Mouse (Mus musculus): ENCODE measurements around the gene Sparc. TPM values are rescaled to one million over a fixed set of nuclear protein-coding genes. Genes with fewer than 3 reads are reported as not detected.
"Not testable (repeated sequence)": the region's sequence is repeated elsewhere in the genome, so short reads cannot be mapped to it uniquely, and the experiment has no call there.

Gene Sparc
- polyA plus RNA-seq, 1 experiment from 2014 or later: 300 TPM

- no peak for ATAC-seq
- 67% methylated on average over 8 of the region's 8 CpGs for whole genome bisulfite sequencing
- no peak overlapping the region for H3K4me3 ChIP-seq (ENCODE audit: low read depth, low read length)
- no peak overlapping the region for H3K27ac ChIP-seq (ENCODE audit: low read depth, low read length)
- no peaks in the 10 kb centered on the region for H3K36me3 ChIP-seq (ENCODE audit: control insufficient read depth, insufficient read depth, low read length)
- H3K4me2 ChIP-seq (ENCODE audit: low read length): no peak overlapping the region
- H3K4me1 ChIP-seq (ENCODE audit: control insufficient read depth, insufficient read depth, low read length): peaks cover 12% of the 10 kb centered on the region
- no peak overlapping the region for H3K9ac ChIP-seq (ENCODE audit: low read length)
- H3K27me3 ChIP-seq (replicated peaks; ENCODE audit: control insufficient read depth, insufficient read depth, low read length): no peaks in the 10 kb centered on the region
- no peak for DNase-seq (ENCODE audit: low spot score)
- no peaks in the 10 kb centered on the region for H3K9me3 ChIP-seq (replicated peaks; ENCODE audit: control insufficient read depth, low read length)
These were observed 1.9 kb upstream of the Sparc start for GRCm38 (mm10) chr11:55424746-55425360.

GRCm38 (mm10) chr11:55423756-55424155 is 773 bp upstream of the Sparc start:
- Histone ChIP-seq H3K4me1 (ENCODE audit: control insufficient read depth, insufficient read depth, low read length) (peaks cover 19% of the 10 kb centered on the region), H3K4me2 (ENCODE audit: low read length) (no peak overlapping the region), H3K27ac (ENCODE audit: low read depth, low read length) (peak overlapping the region; percentile 49; the same call in 1 of the 2 replicates), H3K36me3 (ENCODE audit: control insufficient read depth, insufficient read depth, low read length) (no peaks in the 10 kb centered on the region), H3K9me3 (replicated peaks; ENCODE audit: control insufficient read depth, low read length) (no peaks in the 10 kb centered on the region), H3K9ac (ENCODE audit: low read length) (no peak overlapping the region), H3K4me3 (ENCODE audit: low read depth, low read length) (no peak overlapping the region), H3K27me3 (replicated peaks; ENCODE audit: control insufficient read depth, insufficient read depth, low read length) (no peaks in the 10 kb centered on the region)
- WGBS: 3% methylated on average over 4 of the region's 4 CpGs
- ATAC-seq (peak; percentile 66), DNase-seq (ENCODE audit: low spot score) (peak; percentile 78)

GRCm38 (mm10) chr11:55419678-55420307 is 3.2 kb downstream of the Sparc start:
- Histone ChIP-seq H3K27me3 (replicated peaks; ENCODE audit: control insufficient read depth, insufficient read depth, low read length) (no peaks in the 10 kb centered on the region), H3K9ac (ENCODE audit: low read length) (peak overlapping the region; percentile 60), H3K4me2 (ENCODE audit: low read length) (peak overlapping the region; percentile 55), H3K27ac (ENCODE audit: low read depth, low read length) (peak overlapping the region; percentile 52), H3K4me3 (ENCODE audit: low read depth, low read length) (peak overlapping the region; percentile 33), H3K9me3 (replicated peaks; ENCODE audit: control insufficient read depth, low read length) (no peaks in the 10 kb centered on the region), H3K4me1 (ENCODE audit: control insufficient read depth, insufficient read depth, low read length) (peaks cover 25% of the 10 kb centered on the region), H3K36me3 (ENCODE audit: control insufficient read depth, insufficient read depth, low read length) (no peaks in the 10 kb centered on the region)
- 1% methylated on average over 9 of the region's 9 CpGs for WGBS
- ATAC-seq: peak; percentile 69
- DNase-seq (ENCODE audit: low spot score): peak; percentile 46

- Histone ChIP-seq H3K4me1 (ENCODE audit: control insufficient read depth, insufficient read depth, low read length) (peaks cover 25% of the 10 kb centered on the region), H3K4me2 (ENCODE audit: low read length) (peak overlapping the region; percentile 55), H3K27ac (ENCODE audit: low read depth, low read length) (peak overlapping the region; percentile 52), H3K36me3 (ENCODE audit: control insufficient read depth, insufficient read depth, low read length) (no peaks in the 10 kb centered on the region), H3K9me3 (replicated peaks; ENCODE audit: control insufficient read depth, low read length) (no peaks in the 10 kb centered on the region), H3K9ac (ENCODE audit: low read length) (peak overlapping the region; percentile 60), H3K4me3 (ENCODE audit: low read depth, low read length) (peak overlapping the region; percentile 33), H3K27me3 (replicated peaks; ENCODE audit: control insufficient read depth, insufficient read depth, low read length) (no peaks in the 10 kb centered on the region)
- 6% methylated on average over 4 of the region's 4 CpGs for WGBS
- DNase-seq (ENCODE audit: low spot score): no peak
- no peak for ATAC-seq
These were observed 3.7 kb downstream of the Sparc start for GRCm38 (mm10) chr11:55419296-55419677.

GRCm38 (mm10) chr11:55418704-55419061 is 4.3 kb downstream of the Sparc start:
- DNase-seq (ENCODE audit: low spot score): no peak
- H3K4me3 ChIP-seq (ENCODE audit: low read depth, low read length): peak overlapping the region; percentile 33
- H3K27ac ChIP-seq (ENCODE audit: low read depth, low read length): no peak overlapping the region
- H3K9ac ChIP-seq (ENCODE audit: low read length): peak overlapping the region; percentile 60; the same call in 1 of the 2 replicates
- ATAC-seq: no peak
- 10% methylated on average over 3 of the region's 3 CpGs for WGBS
- no peaks in the 10 kb centered on the region for H3K27me3 ChIP-seq (replicated peaks; ENCODE audit: control insufficient read depth, insufficient read depth, low read length)
- H3K9me3 ChIP-seq (replicated peaks; ENCODE audit: control insufficient read depth, low read length): no peaks in the 10 kb centered on the region
- peaks cover 20% of the 10 kb centered on the region for H3K4me1 ChIP-seq (ENCODE audit: control insufficient read depth, insufficient read depth, low read length)
- no peaks in the 10 kb centered on the region for H3K36me3 ChIP-seq (ENCODE audit: control insufficient read depth, insufficient read depth, low read length)
- peak overlapping the region; percentile 55 for H3K4me2 ChIP-seq (ENCODE audit: low read length)

GRCm38 (mm10) chr11:55417898-55418703 is 4.9 kb downstream of the Sparc start:
- ATAC-seq (peak; percentile 84), DNase-seq (ENCODE audit: low spot score) (peak; percentile 79)
- Histone ChIP-seq H3K27me3 (replicated peaks; ENCODE audit: control insufficient read depth, insufficient read depth, low read length) (no peaks in the 10 kb centered on the region), H3K9me3 (replicated peaks; ENCODE audit: control insufficient read depth, low read length) (no peaks in the 10 kb centered on the region), H3K27ac (ENCODE audit: low read depth, low read length) (peak overlapping the region; percentile 55; the same call in 1 of the 2 replicates), H3K4me3 (ENCODE audit: low read depth, low read length) (peak overlapping the region; percentile 33), H3K9ac (ENCODE audit: low read length) (peak overlapping the region; percentile 60), H3K4me1 (ENCODE audit: control insufficient read depth, insufficient read depth, low read length) (peaks cover 17% of the 10 kb centered on the region), H3K36me3 (ENCODE audit: control insufficient read depth, insufficient read depth, low read length) (no peaks in the 10 kb centered on the region), H3K4me2 (ENCODE audit: low read length) (peak overlapping the region; percentile 55)
- under 1% methylated on average over 24 of the region's 24 CpGs for WGBS

- DNase-seq (ENCODE audit: low spot score) (no peak), ATAC-seq (no peak)
- no peak overlapping the region for H3K4me2 ChIP-seq (ENCODE audit: low read length)
- no peaks in the 10 kb centered on the region for H3K27me3 ChIP-seq (replicated peaks; ENCODE audit: control insufficient read depth, insufficient read depth, low read length)
- no peaks in the 10 kb centered on the region for H3K9me3 ChIP-seq (replicated peaks; ENCODE audit: control insufficient read depth, low read length)
- WGBS: 85% methylated on average over 6 of the region's 6 CpGs
- no peak overlapping the region for H3K9ac ChIP-seq (ENCODE audit: low read length)
- H3K4me3 ChIP-seq (ENCODE audit: low read depth, low read length): no peak overlapping the region
- H3K27ac ChIP-seq (ENCODE audit: low read depth, low read length): no peak overlapping the region; the same call in 1 of the 2 replicates
- H3K36me3 ChIP-seq (ENCODE audit: control insufficient read depth, insufficient read depth, low read length): no peaks in the 10 kb centered on the region
- peaks cover 17% of the 10 kb centered on the region for H3K4me1 ChIP-seq (ENCODE audit: control insufficient read depth, insufficient read depth, low read length)
These were observed 6.2 kb downstream of the Sparc start for GRCm38 (mm10) chr11:55416609-55417265.

GRCm38 (mm10) chr11:55415731-55416130 is 7.3 kb downstream of the Sparc start:
- H3K27me3 ChIP-seq (replicated peaks; ENCODE audit: control insufficient read depth, insufficient read depth, low read length); H3K9ac ChIP-seq (ENCODE audit: low read length); H3K36me3 ChIP-seq (ENCODE audit: control insufficient read depth, insufficient read depth, low read length); H3K27ac ChIP-seq (ENCODE audit: low read depth, low read length); H3K9me3 ChIP-seq (replicated peaks; ENCODE audit: control insufficient read depth, low read length); ATAC-seq; DNase-seq (ENCODE audit: low spot score); H3K4me3 ChIP-seq (ENCODE audit: low read depth, low read length); H3K4me2 ChIP-seq (ENCODE audit: low read length): not testable (repeated sequence)
- 94% methylated on average over 6 of the region's 6 CpGs for WGBS
- H3K4me1 ChIP-seq (ENCODE audit: control insufficient read depth, insufficient read depth, low read length): peaks cover 17% of the 10 kb centered on the region
